Mouse (Mus musculus) central nervous system, embryonic 11.5 days (tissue): Measurements from ENCODE around the gene Olfr156. TPM values are rescaled to one million over a fixed set of nuclear protein-coding genes. Genes with fewer than 3 reads are reported as not detected.

Experiments used
- polyA plus RNA-seq: library from polyadenylated mRNA; depleted of rRNA; stranded (reverse); fragments of >200 nt; gene quantifications from 2 replicates; pipeline ENCODE4 v1.2.3, GENCODE M21; 2012; rRNA removed

The Olfr156 gene
- polyA plus RNA-seq: 0.16 TPM in 1 of 2 replicates, not detected in the other

DNA sequence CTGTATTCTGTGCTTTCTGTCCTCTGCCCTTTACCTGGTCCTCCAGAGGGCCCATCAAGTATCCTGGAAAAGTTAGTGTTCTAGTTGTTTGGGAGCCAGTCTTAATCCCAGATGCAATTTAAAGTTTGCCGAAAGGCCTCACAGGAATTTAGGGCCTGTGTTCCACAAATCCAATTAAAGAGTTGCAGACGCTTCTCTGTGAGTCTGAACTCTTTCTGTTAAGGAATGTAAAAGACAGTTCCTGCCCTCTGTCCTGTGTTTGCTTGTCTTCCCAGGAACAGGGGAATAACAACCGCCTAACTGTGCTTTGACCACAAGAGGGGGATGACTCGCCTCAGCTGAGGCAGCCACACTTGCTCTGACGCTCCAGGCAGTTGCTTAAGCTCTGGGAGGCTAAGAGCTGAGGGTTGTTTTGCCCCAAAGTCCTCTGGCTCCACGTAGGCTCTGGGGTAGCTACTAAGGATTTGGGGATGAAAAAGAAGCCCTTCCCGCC, at the start of gene Olfr156:
Olfr156 (minus strand) TSS at position 51 of the 493 bp plus-strand sequence.

DNA sequence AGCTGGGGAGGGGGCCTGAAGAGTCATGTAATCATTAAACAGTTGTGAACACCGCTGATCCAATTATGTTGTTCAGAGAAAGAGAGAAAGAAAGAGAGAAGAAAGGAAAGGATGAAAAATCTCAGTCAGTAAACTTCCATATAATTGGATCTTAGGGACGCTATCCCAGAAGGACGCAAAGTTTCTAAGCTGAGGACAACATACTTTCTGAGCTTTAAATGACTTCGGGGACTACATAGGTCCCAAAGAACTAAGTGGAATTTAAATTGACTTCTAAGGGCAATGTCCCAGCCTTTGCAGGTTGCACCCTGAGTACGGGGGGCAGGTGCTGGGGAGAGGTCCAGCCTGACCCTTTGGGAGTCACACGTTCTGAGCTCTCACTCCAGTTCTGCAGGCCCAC, 27.6 kb upstream of the Olfr156 start, which contains the start of gene Olfr155:
Olfr155 (plus strand) TSS at position 301 of the 400 bp plus-strand sequence.

DNA sequence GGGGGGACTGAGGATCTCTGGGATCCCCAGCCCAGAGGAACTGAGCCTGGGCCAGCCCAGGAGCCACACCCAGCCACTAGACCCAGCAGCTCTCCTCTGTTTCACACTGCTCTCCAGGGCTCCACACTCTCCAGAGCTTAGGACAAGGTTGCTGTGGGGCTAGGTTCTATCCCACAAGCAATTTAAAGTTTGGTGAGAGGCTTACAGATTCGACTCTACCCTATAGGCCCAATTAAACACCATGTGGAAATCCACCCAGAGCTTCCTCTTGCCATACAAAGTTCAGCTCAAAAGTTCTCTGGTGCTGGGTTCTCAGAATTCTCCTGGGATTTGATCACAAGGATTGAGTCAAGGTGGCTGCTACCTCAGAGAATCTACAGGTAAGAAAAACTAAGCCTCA, 16.4 kb upstream of the Olfr156 start, which contains the start of gene Olfr157:
Olfr157 (minus strand) TSS at position 101 of the 400 bp plus-strand sequence.

GRCm38 (mm10) chr4:43770909-43771308, 52.8 kb downstream of the Olfr156 start, which contains the start of gene Olfr159:
Gene Olfr159 (minus strand): TSS chr4:43771009.

Other genes with a start within 250 kb of the Olfr156 start
- 42.0 and 62.0 TPM in 2 replicates for gene Rgp1, start 245.2 kb downstream of the Olfr156 start, polyA plus RNA-seq
- 47.6 and 49.0 TPM in 2 replicates for gene Gba2, start 245.0 kb downstream of the Olfr156 start, polyA plus RNA-seq
- 0.10 and 0.17 TPM in 2 replicates for gene Msmp, start 239.4 kb downstream of the Olfr156 start, polyA plus RNA-seq
- 45.5 and 61.8 TPM in 2 replicates for gene Npr2, start 192.0 kb downstream of the Olfr156 start, polyA plus RNA-seq
- gene Spag8, start 170.3 kb downstream of the Olfr156 start, polyA plus RNA-seq: 2.9 and 3.2 TPM in 2 replicates
- 53.7 and 54.7 TPM in 2 replicates for gene Hint2, start 167.4 kb downstream of the Olfr156 start, polyA plus RNA-seq
- 13.2 and 15.3 TPM in 2 replicates for gene Tmem8b, start 154.9 kb downstream of the Olfr156 start, polyA plus RNA-seq
- gene Fam221b, start 154.8 kb downstream of the Olfr156 start, polyA plus RNA-seq: 0.21 and 0.22 TPM in 2 replicates
- not detected in 2 replicates for gene Olfr70, start 123.1 kb downstream of the Olfr156 start, polyA plus RNA-seq
- gene Olfr71, start 113.6 kb downstream of the Olfr156 start, polyA plus RNA-seq: not detected in 2 replicates
- 0.16 and 0.17 TPM in 2 replicates for gene Hrct1, start 96.7 kb downstream of the Olfr156 start, polyA plus RNA-seq
- 0.02 and 0.06 TPM in 2 replicates for gene Spaar, start 93.9 kb downstream of the Olfr156 start, polyA plus RNA-seq
- not detected in 2 replicates for gene Olfr159, start 52.9 kb downstream of the Olfr156 start, polyA plus RNA-seq
- 0.01 TPM in 1 of 2 replicates, not detected in the other for gene Olfr157, start 16.3 kb upstream of the Olfr156 start, polyA plus RNA-seq
- not detected in 2 replicates for gene Olfr155, start 27.7 kb upstream of the Olfr156 start, polyA plus RNA-seq
- 14.9 and 28.9 TPM in 2 replicates for gene Reck, start 51.6 kb upstream of the Olfr156 start, polyA plus RNA-seq
- gene Glipr2, start 133.5 kb upstream of the Olfr156 start, polyA plus RNA-seq: 35.7 and 65.1 TPM in 2 replicates
- 0.22 and 0.35 TPM in 2 replicates for gene Ccin, start 159.6 kb upstream of the Olfr156 start, polyA plus RNA-seq
- 346 and 520 TPM in 2 replicates for gene Clta, start 180.6 kb upstream of the Olfr156 start, polyA plus RNA-seq